Mouse (Mus musculus) hindbrain, embryonic 13.5 days (tissue): ENCODE measurements around the gene Prokr2. TPM values are rescaled to one million over a fixed set of nuclear protein-coding genes. Genes with fewer than 3 reads are reported as not detected.
"Not testable (repeated sequence)": the region's sequence is repeated elsewhere in the genome, so short reads cannot be mapped to it uniquely, and the experiment has no call there.

Experiments used
- ATAC-seq: fragments of 200-750 bp; cut with Nextera tagmentation; 2 replicates; pipeline ENCODE4 v1.8.0; 2017; ENCODE audit warnings: moderate TSS enrichment; ENCODE audit not compliant: low FRiP score
- H3K27ac ChIP-seq: fragments of 300-500 bp; sonication (generic); 2 replicates; pipeline ENCODE4 v1.5.1; 2015; ENCODE audit warnings: inconsistent platforms, mild to moderate bottlenecking, moderate library complexity
- H3K27me3 ChIP-seq: fragments of 300-500 bp; sonication (generic); 2 replicates; pipeline ENCODE4 v1.6.1; 2015; ENCODE audit warnings: mild to moderate bottlenecking, inconsistent platforms
- H3K36me3 ChIP-seq: fragments of 300-500 bp; sonication (generic); 2 replicates; pipeline ENCODE4 v1.6.1; 2015; ENCODE audit warnings: mild to moderate bottlenecking, inconsistent platforms
- H3K4me1 ChIP-seq: fragments of 300-500 bp; sonication (generic); replicated peaks from 2 replicates; pipeline ENCODE4 v1.6.1; 2015; ENCODE audit warnings: inconsistent platforms
- H3K4me2 ChIP-seq: fragments of 300-500 bp; sonication (generic); 2 replicates; pipeline ENCODE4 v1.6.1; 2015; ENCODE audit warnings: inconsistent platforms, mild to moderate bottlenecking, moderate library complexity
- H3K4me3 ChIP-seq: fragments of 300-500 bp; sonication (generic); 2 replicates; pipeline ENCODE4 v1.5.1; 2015; ENCODE audit warnings: mild to moderate bottlenecking, inconsistent platforms
- H3K9ac ChIP-seq: fragments of 300-500 bp; sonication (generic); 2 replicates; pipeline ENCODE4 v1.6.1; 2015; ENCODE audit warnings: mild to moderate bottlenecking, inconsistent platforms
- H3K9me3 ChIP-seq: fragments of 300-500 bp; sonication (generic); 2 replicates; pipeline ENCODE4 v1.6.1; 2016; ENCODE audit warnings: inconsistent platforms
- WGBS: fragments of 180-500 bp; shearing (Covaris S2); methylation state at CpG from one replicate; pipeline ENCODE4 v1.1.7; 2015; 5-methylcytosine and 5-hydroxymethylcytosine counted together
- polyA plus RNA-seq: library from polyadenylated mRNA; unstranded; fragments of >200 nt; fragmentation: Nextera tagmentation; extraction: Ambion mirVana; gene quantifications from 2 replicates; pipeline ENCODE4 v1.2.1, GENCODE M21; 2015

Prokr2 gene
- polyA plus RNA-seq, 1 experiment from 2014 or later = 2.4 TPM

GRCm38 (mm10) chr2:132323541-132323940, 61.7 kb downstream of the Prokr2 start:
- WGBS = 72% methylated on average over 4 of the region's 4 CpGs
- H3K27ac ChIP-seq = no peak overlapping the region
- no peak for ATAC-seq
- no peaks in the 10 kb centered on the region for H3K4me1 ChIP-seq
- H3K9ac ChIP-seq = no peak overlapping the region
- H3K4me3 ChIP-seq = no peak overlapping the region
- no peak overlapping the region for H3K4me2 ChIP-seq
- H3K9me3 ChIP-seq = no peaks in the 10 kb centered on the region
- H3K27me3 ChIP-seq = no peaks in the 10 kb centered on the region
- no peaks in the 10 kb centered on the region for H3K36me3 ChIP-seq

GRCm38 (mm10) chr2:132320516-132320915, 64.7 kb downstream of the Prokr2 start:
- H3K27me3 ChIP-seq = no peaks in the 10 kb centered on the region
- H3K36me3 ChIP-seq = no peaks in the 10 kb centered on the region
- no peak overlapping the region for H3K4me3 ChIP-seq
- H3K9ac ChIP-seq = no peak overlapping the region
- H3K9me3 ChIP-seq = no peaks in the 10 kb centered on the region
- 61% methylated on average over 5 of the region's 5 CpGs for WGBS
- H3K27ac ChIP-seq = no peak overlapping the region
- no peak for ATAC-seq
- no peak overlapping the region for H3K4me2 ChIP-seq
- no peaks in the 10 kb centered on the region for H3K4me1 ChIP-seq

- H3K4me3 ChIP-seq = no peak overlapping the region
- 89% methylated on average over 1 of the region's 1 CpGs for WGBS
- no peaks in the 10 kb centered on the region for H3K4me1 ChIP-seq
- no peak overlapping the region for H3K27ac ChIP-seq
- peaks cover 4% of the 10 kb centered on the region; the same call in 1 of the 2 replicates for H3K36me3 ChIP-seq
- H3K9me3 ChIP-seq = no peaks in the 10 kb centered on the region
- no peaks in the 10 kb centered on the region for H3K27me3 ChIP-seq
- H3K4me2 ChIP-seq = no peak overlapping the region
- H3K9ac ChIP-seq = no peak overlapping the region
- no peak for ATAC-seq
These were observed 68.1 kb downstream of the Prokr2 start for GRCm38 (mm10) chr2:132317178-132317577.

- H3K4me3 ChIP-seq = no peak overlapping the region
- no peaks in the 10 kb centered on the region for H3K4me1 ChIP-seq
- no peaks in the 10 kb centered on the region for H3K27me3 ChIP-seq
- peaks cover 9% of the 10 kb centered on the region for H3K36me3 ChIP-seq
- no peak overlapping the region for H3K4me2 ChIP-seq
- no peaks in the 10 kb centered on the region for H3K9me3 ChIP-seq
- 0 out of 2 replicates have a peak overlapping the region, but pooled peaks have one; percentile 11 for H3K9ac ChIP-seq
- WGBS = 42% methylated on average over 8 of the region's 8 CpGs
- H3K27ac ChIP-seq = no peak overlapping the region
- ATAC-seq = peak; percentile 81
These were observed 69.0 kb downstream of the Prokr2 start for GRCm38 (mm10) chr2:132316041-132316808.

- H3K4me3 ChIP-seq, H3K9me3 ChIP-seq, H3K4me1 ChIP-seq, ATAC-seq, H3K4me2 ChIP-seq, H3K27me3 ChIP-seq, H3K9ac ChIP-seq, H3K27ac ChIP-seq: not testable (repeated sequence)
- 85% methylated on average over 8 of the region's 8 CpGs for WGBS
- peaks cover 29% of the 10 kb centered on the region for H3K36me3 ChIP-seq
These were observed 71.2 kb downstream of the Prokr2 start for GRCm38 (mm10) chr2:132314057-132314456.

GRCm38 (mm10) chr2:132313568-132313967, 71.7 kb downstream of the Prokr2 start:
- Histone ChIP-seq H3K4me3 (no peak overlapping the region), H3K4me1 (no peaks in the 10 kb centered on the region), H3K4me2 (no peak overlapping the region), H3K27ac (no peak overlapping the region), H3K36me3 (peaks cover 34% of the 10 kb centered on the region), H3K9ac (no peak overlapping the region), H3K9me3 (no peaks in the 10 kb centered on the region), H3K27me3 (no peaks in the 10 kb centered on the region)
- ATAC-seq = 0 out of 2 replicates have a peak, but pooled peaks have one; percentile 31
- WGBS = 100% methylated on average over 2 of the region's 2 CpGs

GRCm38 (mm10) chr2:132312616-132313015, 72.6 kb downstream of the Prokr2 start:
- Histone ChIP-seq H3K27ac (no peak overlapping the region), H3K36me3 (peaks cover 43% of the 10 kb centered on the region), H3K27me3 (no peaks in the 10 kb centered on the region), H3K9me3 (no peaks in the 10 kb centered on the region), H3K4me2 (no peak overlapping the region), H3K4me3 (no peak overlapping the region), H3K9ac (no peak overlapping the region), H3K4me1 (no peaks in the 10 kb centered on the region)
- WGBS = 87% methylated on average over 5 of the region's 5 CpGs
- no peak for ATAC-seq

GRCm38 (mm10) chr2:132309398-132309930, 75.8 kb downstream of the Prokr2 start:
- Histone ChIP-seq H3K9ac (no peak overlapping the region), H3K36me3 (peaks cover 74% of the 10 kb centered on the region), H3K27ac (no peak overlapping the region), H3K9me3 (no peaks in the 10 kb centered on the region), H3K4me1 (no peaks in the 10 kb centered on the region), H3K4me3 (no peak overlapping the region), H3K27me3 (no peaks in the 10 kb centered on the region), H3K4me2 (no peak overlapping the region)
- WGBS = 95% methylated on average over 6 of the region's 6 CpGs
- ATAC-seq = no peak

GRCm38 (mm10) chr2:132308829-132309228, 76.4 kb downstream of the Prokr2 start:
- Histone ChIP-seq H3K4me3 (no peak overlapping the region), H3K9me3 (no peaks in the 10 kb centered on the region), H3K4me1 (no peaks in the 10 kb centered on the region), H3K4me2 (no peak overlapping the region), H3K36me3 (peaks cover 79% of the 10 kb centered on the region), H3K27me3 (no peaks in the 10 kb centered on the region), H3K9ac (no peak overlapping the region), H3K27ac (no peak overlapping the region)
- WGBS = 93% methylated on average over 6 of the region's 6 CpGs
- ATAC-seq = no peak

GRCm38 (mm10) chr2:132307213-132307843, 77.9 kb downstream of the Prokr2 start:
- no peaks in the 10 kb centered on the region for H3K9me3 ChIP-seq
- no peak overlapping the region for H3K9ac ChIP-seq
- ATAC-seq = no peak
- no peak overlapping the region for H3K27ac ChIP-seq
- H3K36me3 ChIP-seq = peaks cover 88% of the 10 kb centered on the region
- no peaks in the 10 kb centered on the region for H3K4me1 ChIP-seq
- no peaks in the 10 kb centered on the region for H3K27me3 ChIP-seq
- H3K4me3 ChIP-seq = no peak overlapping the region
- 92% methylated on average over 11 of the region's 11 CpGs for WGBS
- no peak overlapping the region for H3K4me2 ChIP-seq

- Histone ChIP-seq H3K27me3 (no peaks in the 10 kb centered on the region), H3K4me2 (no peak overlapping the region), H3K9ac (no peak overlapping the region), H3K4me3 (no peak overlapping the region), H3K27ac (no peak overlapping the region), H3K9me3 (no peaks in the 10 kb centered on the region), H3K36me3 (peaks cover 94% of the 10 kb centered on the region), H3K4me1 (no peaks in the 10 kb centered on the region)
- no peak for ATAC-seq
- WGBS = 60% methylated on average over 4 of the region's 4 CpGs
These were observed 79.3 kb downstream of the Prokr2 start for GRCm38 (mm10) chr2:132305988-132306387.

- Histone ChIP-seq H3K9me3 (no peaks in the 10 kb centered on the region), H3K27ac (no peak overlapping the region), H3K4me2 (no peak overlapping the region), H3K27me3 (no peaks in the 10 kb centered on the region), H3K4me3 (no peak overlapping the region), H3K9ac (no peak overlapping the region), H3K36me3 (peaks cover 91% of the 10 kb centered on the region), H3K4me1 (no peaks in the 10 kb centered on the region)
- WGBS = 94% methylated on average over 7 of the region's 7 CpGs
- no peak for ATAC-seq
These were observed 80.1 kb downstream of the Prokr2 start for GRCm38 (mm10) chr2:132305165-132305564.
